Mouse (Mus musculus) MEL (cell line): ENCODE results near the gene Tnrc18. TPM values are rescaled to one million over a fixed set of nuclear protein-coding genes. Genes with fewer than 3 reads are reported as not detected.
A peak's percentile ranks its signal among the peaks of the same experiment; 100 is the strongest.

Source experiments
- DNase-seq: peaks from one replicate; pipeline ENCODE4 v3.0.0; 2011; ENCODE audit warnings: low read depth, low spot score
- H3K27ac ChIP-seq: 2 replicates; pipeline ENCODE4 v1.5.1; 2012; ENCODE audit warnings: low read depth, mild to moderate bottlenecking, control low read depth, low read length, moderate library complexity; ENCODE audit not compliant: control insufficient read depth
- H3K27me3 ChIP-seq, 2 experiments: fragments of 150-350 bp in 1 of 2; sonication (generic) in 1 of 2; 2 replicates each; pipeline ENCODE4 v1.6.1; 2012; ENCODE audit warnings: low read length in 2 of 2, mild to moderate bottlenecking in 2 of 2, improper control_type of control experiment in 1 of 2, moderate library complexity in 1 of 2; ENCODE audit not compliant: insufficient read depth in 2 of 2, control insufficient read depth in 1 of 2
- H3K36me3 ChIP-seq, 2 experiments: 2 replicates each; pipeline ENCODE4 v1.6.1; 2012 to 2014; ENCODE audit warnings: low read length in 2 of 2, improper control_type of control experiment in 1 of 2, inconsistent platforms in 1 of 2, mild to moderate bottlenecking in 1 of 2; ENCODE audit not compliant: insufficient read depth in 2 of 2, control insufficient read depth in 1 of 2
- H3K4me1 ChIP-seq, 2 experiments: fragments of 150-350 bp in 1 of 2; sonication (generic) in 1 of 2; 2 replicates each; pipeline ENCODE4 v1.6.1; 2012; ENCODE audit warnings: low read length in 2 of 2, improper control_type of control experiment in 1 of 2, mild to moderate bottlenecking in 1 of 2; ENCODE audit not compliant: insufficient read depth in 2 of 2, control insufficient read depth in 1 of 2
- H3K4me3 ChIP-seq, 2 experiments: fragments of 150-350 bp in 1 of 2; sonication (generic) in 1 of 2; 2 replicates each; pipeline ENCODE4 v1.5.1; 2012; ENCODE audit warnings: low read depth in 2 of 2, low read length in 2 of 2, mild to moderate bottlenecking in 2 of 2, moderate library complexity in 2 of 2, control low read depth in 1 of 2, improper control_type of control experiment in 1 of 2; ENCODE audit not compliant: control insufficient read depth in 1 of 2, insufficient read depth in 1 of 2
- H3K79me2 ChIP-seq: 2 replicates; pipeline ENCODE4 v1.6.1; 2012; ENCODE audit warnings: mild to moderate bottlenecking, low read length, moderate library complexity; ENCODE audit not compliant: control insufficient read depth, poor library complexity, insufficient read depth
- H3K9ac ChIP-seq: 2 replicates; pipeline ENCODE4 v1.6.1; 2012; ENCODE audit warnings: low read depth, mild to moderate bottlenecking, control low read depth, low read length, moderate library complexity; ENCODE audit not compliant: control insufficient read depth, poor library complexity, severe bottlenecking
- H3K9me3 ChIP-seq: fragments of 150-350 bp; sonication (generic); replicated peaks from 2 replicates; pipeline ENCODE4 v1.6.1; 2012; ENCODE audit warnings: mild to moderate bottlenecking, low read length, improper control_type of control experiment, moderate library complexity; ENCODE audit not compliant: insufficient read depth
- CHD1 ChIP-seq: IDR thresholded peaks from 2 replicates; pipeline ENCODE4 v1.6.1; 2012; ENCODE audit warnings: low read depth, mild to moderate bottlenecking, inconsistent platforms, low read length, improper control_type of control experiment
- CHD2 ChIP-seq: IDR thresholded peaks from 2 replicates; pipeline ENCODE4 v1.6.1; 2011; ENCODE audit warnings: low read length, improper control_type of control experiment
- CTCF ChIP-seq, 3 experiments: IDR thresholded peaks in 2 of 3; conservative IDR thresholded peaks in 1 of 3; 2 replicates each; pipeline ENCODE4 v1.5.1; 2011 to 2012; ENCODE audit warnings: low read length in 3 of 3, low read depth in 2 of 3, mild to moderate bottlenecking in 2 of 3, improper control_type of control experiment in 1 of 3, inconsistent platforms in 1 of 3, mixed read lengths in 1 of 3, moderate library complexity in 1 of 3; ENCODE audit not compliant: control insufficient read depth in 1 of 3, insufficient read depth in 1 of 3, poor library complexity in 1 of 3, severe bottlenecking in 1 of 3
- EP300 ChIP-seq, 2 experiments: IDR thresholded peaks; 2 replicates each; pipeline ENCODE4 v1.6.1; 2011; ENCODE audit warnings: improper control_type of control experiment in 2 of 2, low read length in 2 of 2, low read depth in 1 of 2, mild to moderate bottlenecking in 1 of 2
- ETS1 ChIP-seq: IDR thresholded peaks from 2 replicates; pipeline ENCODE4 v1.6.1; 2012; ENCODE audit warnings: low read depth, mild to moderate bottlenecking, inconsistent platforms, low read length, improper control_type of control experiment, moderate library complexity
- GABPA ChIP-seq: IDR thresholded peaks from 2 replicates; pipeline ENCODE4 v1.6.1; 2012; ENCODE audit warnings: low read depth, mild to moderate bottlenecking, inconsistent platforms, low read length, improper control_type of control experiment, moderate library complexity
- GATA1 ChIP-seq: IDR thresholded peaks from 2 replicates; pipeline ENCODE4 v1.6.1; 2011; ENCODE audit warnings: low read depth, low read length, improper control_type of control experiment
- HCFC1 ChIP-seq: IDR thresholded peaks from 2 replicates; pipeline ENCODE4 v1.6.1; 2012; ENCODE audit warnings: low read depth, mild to moderate bottlenecking, inconsistent platforms, low read length, improper control_type of control experiment, moderate library complexity
- KAT2A ChIP-seq: conservative IDR thresholded peaks from 2 replicates; pipeline ENCODE4 v1.6.1; 2012; ENCODE audit warnings: low read depth, low read length, improper control_type of control experiment, inconsistent platforms
- MAFK ChIP-seq: IDR thresholded peaks from 2 replicates; pipeline ENCODE4 v1.6.1; 2011; ENCODE audit warnings: low read depth, mild to moderate bottlenecking, low read length, improper control_type of control experiment, borderline replicate concordance
- MAZ ChIP-seq: IDR thresholded peaks from 2 replicates; pipeline ENCODE4 v1.6.1; 2012; ENCODE audit warnings: low read depth, mild to moderate bottlenecking, inconsistent platforms, low read length, improper control_type of control experiment
- MEF2A ChIP-seq: IDR thresholded peaks from 2 replicates; pipeline ENCODE4 v1.6.1; 2014; ENCODE audit warnings: low read depth, mild to moderate bottlenecking, inconsistent platforms, low read length, improper control_type of control experiment; ENCODE audit not compliant: poor library complexity, insufficient replicate concordance, severe bottlenecking; ENCODE audit errors: extremely low read depth
- MYB ChIP-seq: IDR thresholded peaks from 2 replicates; pipeline ENCODE4 v1.6.1; 2011; ENCODE audit warnings: mild to moderate bottlenecking, low read depth, low read length, improper control_type of control experiment
- NELFE ChIP-seq: IDR thresholded peaks from 2 replicates; pipeline ENCODE4 v1.6.1; 2011; ENCODE audit warnings: low read depth, low read length, improper control_type of control experiment
- NRF1 ChIP-seq: IDR thresholded peaks from 2 replicates; pipeline ENCODE4 v1.6.1; 2014; ENCODE audit warnings: low read depth, mild to moderate bottlenecking, inconsistent platforms, low read length, improper control_type of control experiment, moderate library complexity; ENCODE audit not compliant: poor library complexity, insufficient read depth, severe bottlenecking
- POLR2A ChIP-seq, 2 experiments: IDR thresholded peaks; 2 replicates each; pipeline ENCODE4 v1.6.1; 2011 to 2012; ENCODE audit warnings: low read length in 2 of 2, mild to moderate bottlenecking in 2 of 2, control low read depth in 1 of 2, improper control_type of control experiment in 1 of 2, low read depth in 1 of 2, moderate library complexity in 1 of 2; ENCODE audit not compliant: control insufficient read depth in 1 of 2, insufficient read depth in 1 of 2, poor library complexity in 1 of 2
- POLR2AphosphoS2 ChIP-seq: IDR thresholded peaks from 2 replicates; pipeline ENCODE4 v1.6.1; 2011; ENCODE audit warnings: low read length, improper control_type of control experiment
- POLR2AphosphoS5 ChIP-seq: IDR thresholded peaks from 2 replicates; pipeline ENCODE4 v1.6.1; 2012; ENCODE audit warnings: low read depth, borderline replicate concordance, mild to moderate bottlenecking, inconsistent platforms, low read length, moderate library complexity, mixed read lengths
- RCOR1 ChIP-seq: IDR thresholded peaks from 2 replicates; pipeline ENCODE4 v1.6.1; 2012; ENCODE audit warnings: low read depth, mild to moderate bottlenecking, inconsistent platforms, low read length, improper control_type of control experiment
- SIN3A ChIP-seq: IDR thresholded peaks from 2 replicates; pipeline ENCODE4 v1.6.1; 2012; ENCODE audit warnings: low read length, improper control_type of control experiment, inconsistent platforms
- TAL1 ChIP-seq: IDR thresholded peaks from 2 replicates; pipeline ENCODE4 v1.6.1; 2012; ENCODE audit warnings: mild to moderate bottlenecking, inconsistent platforms, low read length, moderate library complexity, mixed read lengths
- TBP ChIP-seq: IDR thresholded peaks from 2 replicates; pipeline ENCODE4 v1.8.0; 2011; ENCODE audit warnings: low read depth, low read length, improper control_type of control experiment
- TCF12 ChIP-seq: IDR thresholded peaks from 2 replicates; pipeline ENCODE4 v1.6.1; 2014; ENCODE audit warnings: low read depth, mild to moderate bottlenecking, inconsistent platforms, low read length, improper control_type of control experiment, moderate library complexity
- UBTF ChIP-seq: IDR thresholded peaks from 2 replicates; pipeline ENCODE4 v1.6.1; 2012; ENCODE audit warnings: low read depth, mild to moderate bottlenecking, inconsistent platforms, low read length, improper control_type of control experiment, moderate library complexity, borderline replicate concordance; ENCODE audit not compliant: insufficient read depth
- USF1 ChIP-seq: IDR thresholded peaks from 2 replicates; pipeline ENCODE4 v1.6.1; 2014; ENCODE audit warnings: low read depth, mild to moderate bottlenecking, inconsistent platforms, low read length, improper control_type of control experiment, moderate library complexity
- ZC3H11A ChIP-seq: IDR thresholded peaks from 2 replicates; pipeline ENCODE4 v1.6.1; 2012; ENCODE audit warnings: low read depth, mild to moderate bottlenecking, inconsistent platforms, low read length, improper control_type of control experiment
- ZMIZ1 ChIP-seq: IDR thresholded peaks from 2 replicates; pipeline ENCODE4 v1.6.1; 2012; ENCODE audit warnings: low read depth, mild to moderate bottlenecking, inconsistent platforms, low read length, improper control_type of control experiment, moderate library complexity
- polyA plus RNA-seq, 2 experiments: library from polyadenylated mRNA; stranded (reverse) in 1 of 2; unstranded in 1 of 2; fragments of >175 nt in 1 of 2; fragments of >200 nt in 1 of 2; gene quantifications; 2 replicates each; pipeline versions ENCODE4 v1.2.1 to v1.2.4; 2012; ENCODE audit warnings: low replicate concordance in 2 of 2, low read depth in 1 of 2; ENCODE audit not compliant: insufficient read length in 2 of 2, insufficient read depth in 1 of 2, missing spikeins in 1 of 2
- total RNA-seq: library from RNA; depleted of rRNA; stranded (reverse); fragments of 300-350 nt; gene quantifications from 2 replicates; pipeline ENCODE4 v1.2.3, GENCODE M21; 2012

Tnrc18 gene
- total and polyA plus RNA-seq, 3 experiments = 0.31 to 3.4 TPM; not detected in 1

DNA sequence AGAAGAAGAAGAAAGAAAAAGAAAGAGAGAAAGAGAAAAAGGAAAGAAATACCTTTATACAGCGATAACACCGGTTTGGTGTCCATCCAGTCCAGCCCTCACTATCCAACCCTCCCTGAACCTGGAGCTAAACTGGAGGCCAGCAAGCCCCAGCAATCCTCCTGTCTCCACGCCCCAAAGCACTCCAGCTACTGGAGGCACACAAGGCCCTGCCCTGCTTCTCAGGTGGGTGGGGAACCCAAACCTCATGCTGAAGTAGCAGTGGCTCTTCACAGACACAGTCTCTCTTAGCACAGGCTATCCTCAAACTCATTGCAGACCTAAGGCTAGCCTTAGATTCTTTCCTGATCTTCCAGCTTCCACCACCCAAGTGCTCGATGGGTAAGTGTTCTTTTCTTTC, 14.6 kb downstream of the Tnrc18 start:
- H3K9ac ChIP-seq = no peak overlapping the region

DNA sequence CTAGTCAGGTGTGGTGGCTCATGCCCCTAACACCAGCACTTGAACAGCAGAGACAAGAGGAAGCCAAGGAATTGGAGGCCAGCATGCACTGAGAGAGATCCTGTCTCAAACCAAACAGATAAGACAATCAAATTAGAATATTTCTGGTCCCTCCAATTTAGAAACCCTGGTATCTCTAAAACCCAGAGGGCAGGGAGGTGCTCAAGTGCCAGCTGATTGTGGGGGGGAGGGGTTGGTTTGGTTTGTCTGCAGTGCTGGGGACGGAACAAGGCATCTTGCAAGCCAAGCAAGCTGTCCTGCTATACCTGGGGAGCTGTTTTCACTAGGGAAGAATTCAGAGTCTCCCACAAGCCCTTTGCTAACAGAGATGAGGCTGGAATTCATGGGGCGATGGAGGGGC, 15.5 kb downstream of the Tnrc18 start:
- Histone ChIP-seq H3K4me1 (peaks cover 8 to 31% of the 10 kb centered on the region in 2 experiments; a peak in 3 of 4 replicates), H3K4me3 (no peak overlapping the region), H3K9ac (no peak overlapping the region), H3K36me3 (peaks cover 0 to 11% of the 10 kb centered on the region in 2 experiments; a peak in 2 of 4 replicates), H3K27me3 (no peaks in the 10 kb centered on the region), H3K79me2 (no peaks in the 10 kb centered on the region), H3K27ac (no peak overlapping the region), H3K9me3 (no peaks in the 10 kb centered on the region)
- peak; percentile 71 for DNase-seq
- TF ChIP-seq POLR2AphosphoS2 (no peak), MEF2A (peak; percentile 75; the same call in 1 of the 2 replicates), RCOR1 (0 out of 2 replicates have a peak, but pooled peaks have one; percentile 42), ETS1 (peak; percentile 93), USF1 (no peak), CHD1 (no peak), ZC3H11A (no peak), HCFC1 (0 out of 2 replicates have a peak, but pooled peaks have one; percentile 7), ZMIZ1 (no peak), GABPA (no peak), NRF1 (no peak), NELFE (no peak), KAT2A (no peak), TAL1 (peak; percentile 58), UBTF (no peak), EP300 (IDR thresholded peaks at IDR 0.05; ENCODE audit: low read depth in 1 of 2, low read length in 2 of 2) (peak; percentile 58 to 75; a peak in 3 of 4 replicates), SIN3A (peak; percentile 44; the same call in 1 of the 2 replicates), CHD2 (no peak), MAZ (no peak), GATA1 (peak; percentile 66), POLR2A (IDR thresholded peaks at IDR 0.05; ENCODE audit: control insufficient read depth in 1 of 2, insufficient read depth in 1 of 2, low read depth in 1 of 2, low read length in 2 of 2, poor library complexity in 1 of 2) (no peak), TCF12 (peak; percentile 85), MYB (no peak)

More for the DNA sequence above, 14.6 kb downstream of the Tnrc18 start:
- Histone ChIP-seq H3K79me2 (no peaks in the 10 kb centered on the region), H3K4me1 (peaks cover 8 to 31% of the 10 kb centered on the region in 2 experiments; a peak in 3 of 4 replicates), H3K27me3 (no peaks in the 10 kb centered on the region), H3K27ac (no peak overlapping the region), H3K36me3 (peaks cover 0 to 11% of the 10 kb centered on the region in 2 experiments; a peak in 2 of 4 replicates), H3K4me3 (no peak overlapping the region), H3K9me3 (no peaks in the 10 kb centered on the region)
- TF ChIP-seq CHD1 (no peak), MAFK (no peak), CTCF (IDR thresholded peaks at IDR 0.05 in 2 of 3, conservative IDR thresholded peaks at IDR 0.05 in 1 of 3; ENCODE audit: control insufficient read depth in 1 of 3, insufficient read depth in 1 of 3, low read depth in 2 of 3, low read length in 3 of 3, poor library complexity in 1 of 3, severe bottlenecking in 1 of 3) (no peak), POLR2AphosphoS2 (no peak), POLR2A (IDR thresholded peaks at IDR 0.05; ENCODE audit: control insufficient read depth in 1 of 2, insufficient read depth in 1 of 2, low read depth in 1 of 2, low read length in 2 of 2, poor library complexity in 1 of 2) (no peak), POLR2AphosphoS5 (no peak), TBP (no peak)
- DNase-seq = no peak
